Mouse (Mus musculus) MEL (cell line): ENCODE data around the gene Col25a1. TPM values are rescaled to one million over a fixed set of nuclear protein-coding genes. Genes with fewer than 3 reads are reported as not detected.

Source experiments
- DNase-seq: peaks from one replicate; pipeline ENCODE4 v3.0.0; 2011; ENCODE audit warnings: low read depth, low spot score
- H3K27ac ChIP-seq: 2 replicates; pipeline ENCODE4 v1.5.1; 2012; ENCODE audit warnings: low read depth, mild to moderate bottlenecking, control low read depth, low read length, moderate library complexity; ENCODE audit not compliant: control insufficient read depth
- H3K27me3 ChIP-seq, 2 experiments: fragments of 150-350 bp in 1 of 2; sonication (generic) in 1 of 2; 2 replicates each; pipeline ENCODE4 v1.6.1; 2012; ENCODE audit warnings: low read length in 2 of 2, mild to moderate bottlenecking in 2 of 2, improper control_type of control experiment in 1 of 2, moderate library complexity in 1 of 2; ENCODE audit not compliant: insufficient read depth in 2 of 2, control insufficient read depth in 1 of 2
- H3K36me3 ChIP-seq, 2 experiments: 2 replicates each; pipeline ENCODE4 v1.6.1; 2012 to 2014; ENCODE audit warnings: low read length in 2 of 2, improper control_type of control experiment in 1 of 2, inconsistent platforms in 1 of 2, mild to moderate bottlenecking in 1 of 2; ENCODE audit not compliant: insufficient read depth in 2 of 2, control insufficient read depth in 1 of 2
- H3K4me1 ChIP-seq, 2 experiments: fragments of 150-350 bp in 1 of 2; sonication (generic) in 1 of 2; 2 replicates each; pipeline ENCODE4 v1.6.1; 2012; ENCODE audit warnings: low read length in 2 of 2, improper control_type of control experiment in 1 of 2, mild to moderate bottlenecking in 1 of 2; ENCODE audit not compliant: insufficient read depth in 2 of 2, control insufficient read depth in 1 of 2
- H3K4me3 ChIP-seq, 2 experiments: fragments of 150-350 bp in 1 of 2; sonication (generic) in 1 of 2; 2 replicates each; pipeline ENCODE4 v1.5.1; 2012; ENCODE audit warnings: low read depth in 2 of 2, low read length in 2 of 2, mild to moderate bottlenecking in 2 of 2, moderate library complexity in 2 of 2, control low read depth in 1 of 2, improper control_type of control experiment in 1 of 2; ENCODE audit not compliant: control insufficient read depth in 1 of 2, insufficient read depth in 1 of 2
- H3K79me2 ChIP-seq: 2 replicates; pipeline ENCODE4 v1.6.1; 2012; ENCODE audit warnings: mild to moderate bottlenecking, low read length, moderate library complexity; ENCODE audit not compliant: control insufficient read depth, poor library complexity, insufficient read depth
- H3K9ac ChIP-seq: 2 replicates; pipeline ENCODE4 v1.6.1; 2012; ENCODE audit warnings: low read depth, mild to moderate bottlenecking, control low read depth, low read length, moderate library complexity; ENCODE audit not compliant: control insufficient read depth, poor library complexity, severe bottlenecking
- H3K9me3 ChIP-seq: fragments of 150-350 bp; sonication (generic); replicated peaks from 2 replicates; pipeline ENCODE4 v1.6.1; 2012; ENCODE audit warnings: mild to moderate bottlenecking, low read length, improper control_type of control experiment, moderate library complexity; ENCODE audit not compliant: insufficient read depth
- BHLHE40 ChIP-seq: IDR thresholded peaks from 2 replicates; pipeline ENCODE4 v1.6.1; 2012; ENCODE audit warnings: low read depth, mild to moderate bottlenecking, inconsistent platforms, low read length, improper control_type of control experiment, borderline replicate concordance
- CHD1 ChIP-seq: IDR thresholded peaks from 2 replicates; pipeline ENCODE4 v1.6.1; 2012; ENCODE audit warnings: low read depth, mild to moderate bottlenecking, inconsistent platforms, low read length, improper control_type of control experiment
- CHD2 ChIP-seq: IDR thresholded peaks from 2 replicates; pipeline ENCODE4 v1.6.1; 2011; ENCODE audit warnings: low read length, improper control_type of control experiment
- CTCF ChIP-seq, 3 experiments: IDR thresholded peaks in 2 of 3; conservative IDR thresholded peaks in 1 of 3; 2 replicates each; pipeline ENCODE4 v1.5.1; 2011 to 2012; ENCODE audit warnings: low read length in 3 of 3, low read depth in 2 of 3, mild to moderate bottlenecking in 2 of 3, improper control_type of control experiment in 1 of 3, inconsistent platforms in 1 of 3, mixed read lengths in 1 of 3, moderate library complexity in 1 of 3; ENCODE audit not compliant: control insufficient read depth in 1 of 3, insufficient read depth in 1 of 3, poor library complexity in 1 of 3, severe bottlenecking in 1 of 3
- E2F4 ChIP-seq: IDR thresholded peaks from 2 replicates; pipeline ENCODE4 v1.6.1; 2011; ENCODE audit warnings: low read depth, low read length, improper control_type of control experiment, borderline replicate concordance
- KAT2A ChIP-seq: conservative IDR thresholded peaks from 2 replicates; pipeline ENCODE4 v1.6.1; 2012; ENCODE audit warnings: low read depth, low read length, improper control_type of control experiment, inconsistent platforms
- MAFK ChIP-seq: IDR thresholded peaks from 2 replicates; pipeline ENCODE4 v1.6.1; 2011; ENCODE audit warnings: low read depth, mild to moderate bottlenecking, low read length, improper control_type of control experiment, borderline replicate concordance
- MAZ ChIP-seq: IDR thresholded peaks from 2 replicates; pipeline ENCODE4 v1.6.1; 2012; ENCODE audit warnings: low read depth, mild to moderate bottlenecking, inconsistent platforms, low read length, improper control_type of control experiment
- MEF2A ChIP-seq: IDR thresholded peaks from 2 replicates; pipeline ENCODE4 v1.6.1; 2014; ENCODE audit warnings: low read depth, mild to moderate bottlenecking, inconsistent platforms, low read length, improper control_type of control experiment; ENCODE audit not compliant: poor library complexity, insufficient replicate concordance, severe bottlenecking; ENCODE audit errors: extremely low read depth
- MYB ChIP-seq: IDR thresholded peaks from 2 replicates; pipeline ENCODE4 v1.6.1; 2011; ENCODE audit warnings: mild to moderate bottlenecking, low read depth, low read length, improper control_type of control experiment
- NELFE ChIP-seq: IDR thresholded peaks from 2 replicates; pipeline ENCODE4 v1.6.1; 2011; ENCODE audit warnings: low read depth, low read length, improper control_type of control experiment
- NRF1 ChIP-seq: IDR thresholded peaks from 2 replicates; pipeline ENCODE4 v1.6.1; 2014; ENCODE audit warnings: low read depth, mild to moderate bottlenecking, inconsistent platforms, low read length, improper control_type of control experiment, moderate library complexity; ENCODE audit not compliant: poor library complexity, insufficient read depth, severe bottlenecking
- POLR2A ChIP-seq, 2 experiments: IDR thresholded peaks; 2 replicates each; pipeline ENCODE4 v1.6.1; 2011 to 2012; ENCODE audit warnings: low read length in 2 of 2, mild to moderate bottlenecking in 2 of 2, control low read depth in 1 of 2, improper control_type of control experiment in 1 of 2, low read depth in 1 of 2, moderate library complexity in 1 of 2; ENCODE audit not compliant: control insufficient read depth in 1 of 2, insufficient read depth in 1 of 2, poor library complexity in 1 of 2
- POLR2AphosphoS2 ChIP-seq: IDR thresholded peaks from 2 replicates; pipeline ENCODE4 v1.6.1; 2011; ENCODE audit warnings: low read length, improper control_type of control experiment
- RCOR1 ChIP-seq: IDR thresholded peaks from 2 replicates; pipeline ENCODE4 v1.6.1; 2012; ENCODE audit warnings: low read depth, mild to moderate bottlenecking, inconsistent platforms, low read length, improper control_type of control experiment
- SMC3 ChIP-seq: IDR thresholded peaks from 2 replicates; pipeline ENCODE4 v1.6.1; 2011; ENCODE audit warnings: low read depth, low read length, improper control_type of control experiment
- TBP ChIP-seq: IDR thresholded peaks from 2 replicates; pipeline ENCODE4 v1.8.0; 2011; ENCODE audit warnings: low read depth, low read length, improper control_type of control experiment
- TCF12 ChIP-seq: IDR thresholded peaks from 2 replicates; pipeline ENCODE4 v1.6.1; 2014; ENCODE audit warnings: low read depth, mild to moderate bottlenecking, inconsistent platforms, low read length, improper control_type of control experiment, moderate library complexity
- UBTF ChIP-seq: IDR thresholded peaks from 2 replicates; pipeline ENCODE4 v1.6.1; 2012; ENCODE audit warnings: low read depth, mild to moderate bottlenecking, inconsistent platforms, low read length, improper control_type of control experiment, moderate library complexity, borderline replicate concordance; ENCODE audit not compliant: insufficient read depth
- USF1 ChIP-seq: IDR thresholded peaks from 2 replicates; pipeline ENCODE4 v1.6.1; 2014; ENCODE audit warnings: low read depth, mild to moderate bottlenecking, inconsistent platforms, low read length, improper control_type of control experiment, moderate library complexity
- ZC3H11A ChIP-seq: IDR thresholded peaks from 2 replicates; pipeline ENCODE4 v1.6.1; 2012; ENCODE audit warnings: low read depth, mild to moderate bottlenecking, inconsistent platforms, low read length, improper control_type of control experiment
- ZKSCAN1 ChIP-seq: IDR thresholded peaks from 2 replicates; pipeline ENCODE4 v1.6.1; 2012; ENCODE audit warnings: low read depth, mild to moderate bottlenecking, inconsistent platforms, low read length, improper control_type of control experiment, moderate library complexity
- polyA plus RNA-seq, 2 experiments: library from polyadenylated mRNA; stranded (reverse) in 1 of 2; unstranded in 1 of 2; fragments of >175 nt in 1 of 2; fragments of >200 nt in 1 of 2; gene quantifications; 2 replicates each; pipeline versions ENCODE4 v1.2.1 to v1.2.4; 2012; ENCODE audit warnings: low replicate concordance in 2 of 2, low read depth in 1 of 2; ENCODE audit not compliant: insufficient read length in 2 of 2, insufficient read depth in 1 of 2, missing spikeins in 1 of 2
- total RNA-seq: library from RNA; depleted of rRNA; stranded (reverse); fragments of 300-350 nt; gene quantifications from 2 replicates; pipeline ENCODE4 v1.2.3, GENCODE M21; 2012

Col25a1 gene
- total and polyA plus RNA-seq, 3 experiments, result not detected

DNA sequence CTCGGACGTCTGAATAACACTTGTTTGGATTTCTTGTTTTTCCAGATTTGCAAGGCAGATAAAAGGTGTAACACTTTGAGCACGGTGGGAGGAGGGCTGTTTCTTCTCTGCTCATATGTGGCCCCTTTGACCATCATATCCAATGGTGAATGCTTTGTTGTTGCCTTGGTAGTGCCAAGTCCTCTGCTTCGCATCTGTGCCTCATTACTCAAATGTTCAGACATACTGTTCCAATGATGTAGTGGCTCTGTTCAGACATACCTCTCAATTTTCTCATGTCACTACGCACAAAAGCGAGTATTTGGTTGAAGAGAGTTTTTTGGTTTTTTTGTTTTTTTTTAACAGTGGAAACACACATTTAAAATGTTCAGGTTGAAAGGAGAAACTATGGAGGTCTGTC, 308.5 kb downstream of the Col25a1 start:
- Histone ChIP-seq H3K27me3 (no peaks in the 10 kb centered on the region), H3K27ac (no peak overlapping the region), H3K4me1 (no peaks in the 10 kb centered on the region), H3K36me3 (no peaks in the 10 kb centered on the region), H3K79me2 (no peaks in the 10 kb centered on the region), H3K9ac (no peak overlapping the region), H3K9me3 (no peaks in the 10 kb centered on the region), H3K4me3 (no peak overlapping the region)
- no peak for DNase-seq
- TF ChIP-seq SMC3 (no peak), ZKSCAN1 (no peak), MAZ (no peak), TCF12 (no peak), ZC3H11A (no peak), USF1 (no peak), MAFK (no peak), KAT2A (no peak), NRF1 (no peak), POLR2AphosphoS2 (no peak), POLR2A (IDR thresholded peaks at IDR 0.05; ENCODE audit: control insufficient read depth in 1 of 2, insufficient read depth in 1 of 2, low read depth in 1 of 2, low read length in 2 of 2, poor library complexity in 1 of 2) (no peak), UBTF (no peak), CHD2 (no peak)

GRCm38 (mm10) chr3:130440689-130441088, 309.4 kb downstream of the Col25a1 start:
- TF ChIP-seq USF1 (no peak), ZC3H11A (no peak), NELFE (no peak), CHD2 (no peak), CHD1 (no peak), SMC3 (no peak), NRF1 (no peak), UBTF (no peak), MAFK (no peak), POLR2AphosphoS2 (no peak), BHLHE40 (no peak), E2F4 (no peak), MYB (no peak), MEF2A (no peak), CTCF (IDR thresholded peaks at IDR 0.05 in 2 of 3, conservative IDR thresholded peaks at IDR 0.05 in 1 of 3; ENCODE audit: control insufficient read depth in 1 of 3, insufficient read depth in 1 of 3, low read depth in 2 of 3, low read length in 3 of 3, poor library complexity in 1 of 3, severe bottlenecking in 1 of 3) (no peak), RCOR1 (no peak), TBP (no peak)
- H3K9me3 ChIP-seq, result no peaks in the 10 kb centered on the region
- H3K27me3 ChIP-seq, result no peaks in the 10 kb centered on the region
- H3K4me3 ChIP-seq, result no peak overlapping the region
- DNase-seq, result no peak
- no peaks in the 10 kb centered on the region for H3K4me1 ChIP-seq
- H3K27ac ChIP-seq, result no peak overlapping the region
- no peak overlapping the region for H3K9ac ChIP-seq
- H3K79me2 ChIP-seq, result no peaks in the 10 kb centered on the region
- H3K36me3 ChIP-seq, result no peaks in the 10 kb centered on the region
